Mouse (Mus musculus) left cerebral cortex, adult 18-20 months (tissue): ENCODE measurements around the gene Gm49405. TPM values are rescaled to one million over a fixed set of nuclear protein-coding genes. Genes with fewer than 3 reads are reported as not detected.
"Not testable (repeated sequence)": the region's sequence is repeated elsewhere in the genome, so short reads cannot be mapped to it uniquely, and the experiment has no call there.

Experiments
- DNase-seq, 2 experiments: peaks; one replicate each; pipeline ENCODE4 v3.0.0; 2021 to 2022; ENCODE audit warnings: low spot score in 2 of 2, mixed read lengths in 1 of 2
- long read RNA-seq, 2 experiments: library from polyadenylated mRNA; stranded (forward); transcript quantifications; one replicate each; pipeline ENCODE4 v2.0.0; 2021
- total RNA-seq, 2 experiments: library from RNA; stranded (reverse); gene quantifications; 2 replicates each; pipeline ENCODE4 v1.2.3; 2021

The Gm49405 gene
- total RNA-seq, result 1 to 10 TPM; 1.0 to 1.5 TPM
- long read RNA-seq, experiment 1, partial matches to known transcripts, result 0 of 1 reads
- long read RNA-seq, experiment 1, other reads (novel, unspliced or antisense), result 1 of 1 reads
- long read RNA-seq, experiment 2, partial matches to known transcripts, result 0 of 2 reads
- long read RNA-seq, experiment 2, other reads (novel, unspliced or antisense), result 2 of 2 reads

GRCm38 (mm10) chr19:4000119-4000900 lies at the start of gene Gm49405, which contains the start of gene Nudt8:
Gene Gm49405 (plus strand): TSS chr19:4000626.
Gene Nudt8 (plus strand): TSS chr19:4000580.
- DNase-seq, result peak; percentile 93 to 94

- no peak for DNase-seq
Observed at GRCm38 (mm10) chr19:3951461-3951860, 49.0 kb upstream of the Gm49405 start.

GRCm38 (mm10) chr19:3952099-3952498 lies 48.3 kb upstream of the Gm49405 start:
- DNase-seq, result no peak

GRCm38 (mm10) chr19:3955033-3955432 lies 45.4 kb upstream of the Gm49405 start:
- DNase-seq, result no peak

GRCm38 (mm10) chr19:3955804-3956203 lies 44.6 kb upstream of the Gm49405 start:
- no peak for DNase-seq

GRCm38 (mm10) chr19:3957296-3958036 lies 43.0 kb upstream of the Gm49405 start:
- not testable (repeated sequence) for DNase-seq

- DNase-seq, result no peak
Observed at GRCm38 (mm10) chr19:3958470-3958869, 42.0 kb upstream of the Gm49405 start, which contains the start of gene Aldh3b3. Gene Aldh3b3 (plus strand): TSS chr19:3958645.

GRCm38 (mm10) chr19:3959030-3959429 lies 41.4 kb upstream of the Gm49405 start:
- DNase-seq, result no peak

- no peak for DNase-seq
Observed at GRCm38 (mm10) chr19:3960211-3960610, 40.2 kb upstream of the Gm49405 start.

DNA sequence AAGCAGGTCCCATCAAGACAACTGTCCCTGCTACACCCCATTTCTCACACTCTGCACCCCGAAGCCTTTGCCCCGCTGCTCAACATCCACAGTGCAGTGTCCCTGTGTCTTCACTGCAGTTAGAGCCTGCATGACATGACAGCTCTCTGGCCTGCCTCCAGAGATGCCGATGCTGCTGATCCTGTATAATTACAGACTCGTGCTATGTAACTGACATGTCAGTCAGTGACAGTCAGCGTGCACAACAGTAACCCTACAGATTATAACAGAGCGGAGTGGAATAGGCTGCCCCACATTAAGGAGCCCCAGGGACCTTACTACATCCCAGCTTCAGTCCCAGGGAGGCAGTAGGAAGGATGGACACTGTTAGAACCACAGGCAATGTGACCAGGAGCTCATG lies 38.6 kb upstream of the Gm49405 start:
- DNase-seq, result not testable (repeated sequence)

GRCm38 (mm10) chr19:3962469-3962868 lies 38.0 kb upstream of the Gm49405 start:
- no peak for DNase-seq

- DNase-seq, result no peak
Observed at GRCm38 (mm10) chr19:3964030-3964429, 36.4 kb upstream of the Gm49405 start.

DNA sequence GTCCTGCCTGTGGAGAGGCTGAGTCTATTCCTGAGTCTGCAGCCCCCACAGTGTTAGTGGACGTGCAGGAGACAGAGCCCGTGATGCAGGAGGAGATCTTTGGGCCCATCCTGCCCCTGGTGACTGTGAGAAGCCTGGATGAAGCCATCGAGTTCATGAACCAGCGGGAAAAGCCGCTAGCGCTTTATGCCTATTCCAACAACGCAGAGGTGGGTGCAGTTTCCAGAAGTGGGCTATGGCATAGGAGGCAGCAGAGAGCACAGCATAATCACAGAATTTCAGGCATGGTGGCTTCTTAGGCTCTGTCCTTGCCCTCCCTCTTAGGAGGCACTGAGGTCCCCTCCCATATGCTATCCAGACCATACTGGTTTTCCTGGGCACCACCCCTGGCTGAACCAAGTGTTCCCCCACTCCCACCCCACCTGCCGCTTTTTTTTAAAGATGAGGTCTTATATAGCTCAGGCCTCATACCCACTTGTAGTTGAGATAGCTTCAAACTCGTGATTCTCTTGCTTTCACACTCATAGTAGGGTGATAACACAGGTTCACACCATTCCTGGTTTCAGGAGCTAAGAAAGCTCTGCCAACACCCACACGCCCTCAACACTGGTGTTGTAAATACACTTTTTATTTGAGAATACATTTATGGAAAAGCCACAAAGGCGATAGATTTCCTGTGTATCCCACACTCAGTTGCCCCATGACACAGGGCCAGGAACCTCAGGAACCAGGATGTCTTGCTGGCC lies 33.9 kb upstream of the Gm49405 start:
- no peak for DNase-seq

DNA sequence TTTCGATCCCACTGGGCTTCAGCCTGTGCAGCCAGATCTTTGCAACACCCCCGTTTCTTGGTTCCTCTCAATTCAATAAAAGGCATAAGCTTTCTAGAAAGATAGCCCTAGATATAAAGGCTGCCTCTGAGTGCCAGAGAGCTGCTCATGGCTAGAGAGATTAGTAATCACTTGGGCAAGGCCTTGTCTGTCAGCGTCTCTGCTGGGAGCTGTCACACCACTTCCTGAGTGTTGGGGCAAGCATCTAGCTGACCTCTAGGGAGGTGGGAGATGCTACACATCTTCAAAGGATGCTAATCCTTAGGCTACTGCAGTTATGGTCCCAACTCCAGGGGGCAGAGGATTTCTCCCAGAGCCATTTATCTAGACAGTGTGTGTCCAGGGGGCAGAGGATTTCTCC lies 33.2 kb upstream of the Gm49405 start:
- no peak for DNase-seq

- no peak for DNase-seq
Observed at GRCm38 (mm10) chr19:3972229-3972628, 28.2 kb upstream of the Gm49405 start, which contains the start of gene Aldh3b2. Gene Aldh3b2 (plus strand): TSS chr19:3972328.

DNA sequence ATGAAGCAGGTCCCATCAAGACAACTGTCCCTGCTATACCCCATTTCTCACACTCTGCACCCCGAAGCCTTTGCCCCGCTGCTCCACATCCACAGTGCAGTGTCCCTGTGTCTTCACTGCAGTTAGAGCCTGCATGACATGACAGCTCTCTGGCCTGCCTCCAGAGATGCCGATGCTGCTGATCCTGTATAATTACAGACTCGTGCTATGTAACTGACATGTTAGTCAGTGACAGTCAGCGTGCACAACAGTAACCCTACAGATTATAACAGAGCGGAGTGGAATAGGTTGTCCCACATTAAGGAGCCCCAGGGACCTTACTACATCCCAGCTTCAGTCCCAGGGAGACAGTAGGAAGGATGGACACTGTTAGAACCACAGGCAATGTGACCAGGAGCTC lies 25.8 kb upstream of the Gm49405 start:
- DNase-seq, result not testable (repeated sequence)

DNA sequence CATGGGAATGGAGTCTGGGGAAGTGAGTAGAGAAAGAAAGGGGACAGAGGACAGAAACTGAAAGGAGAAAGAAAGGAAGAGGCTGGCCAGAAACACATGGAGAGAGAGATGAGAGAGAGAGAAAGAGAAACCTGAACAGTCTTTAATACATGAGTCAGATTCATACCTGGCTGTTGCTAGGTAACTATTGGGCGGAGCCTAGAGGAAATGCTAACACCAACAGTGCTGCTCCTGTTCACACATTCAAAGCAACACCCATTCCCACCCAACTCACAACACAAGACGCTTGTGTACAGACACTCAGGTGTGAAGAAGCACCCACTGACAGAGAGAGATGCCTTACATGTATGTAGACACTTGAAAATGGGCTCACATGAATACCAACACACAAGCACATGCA lies 24.6 kb upstream of the Gm49405 start:
- DNase-seq, result no peak

DNA sequence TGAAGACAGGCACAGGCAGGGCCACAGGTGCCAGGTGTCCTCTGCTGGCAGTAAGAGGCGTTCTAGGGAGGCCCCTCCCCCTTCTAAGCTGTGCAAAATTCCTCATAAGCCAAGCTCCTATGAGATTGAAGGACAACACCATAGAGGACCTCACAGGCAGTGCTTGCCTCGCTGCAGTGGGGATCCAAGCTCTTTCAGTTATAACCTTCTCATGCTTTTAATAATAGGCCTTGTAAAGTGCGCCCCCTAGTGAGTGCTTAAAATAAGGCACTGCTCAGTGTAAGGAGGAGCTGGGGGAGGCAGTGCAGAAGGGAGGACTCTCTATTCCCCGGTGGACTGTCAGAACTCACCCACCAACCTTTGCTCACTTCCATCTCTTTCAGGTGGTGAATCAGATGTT lies 20.1 kb upstream of the Gm49405 start:
- peak; percentile 70 to 84 for DNase-seq

GRCm38 (mm10) chr19:3980917-3981316 lies 19.5 kb upstream of the Gm49405 start:
- no peak for DNase-seq

DNA sequence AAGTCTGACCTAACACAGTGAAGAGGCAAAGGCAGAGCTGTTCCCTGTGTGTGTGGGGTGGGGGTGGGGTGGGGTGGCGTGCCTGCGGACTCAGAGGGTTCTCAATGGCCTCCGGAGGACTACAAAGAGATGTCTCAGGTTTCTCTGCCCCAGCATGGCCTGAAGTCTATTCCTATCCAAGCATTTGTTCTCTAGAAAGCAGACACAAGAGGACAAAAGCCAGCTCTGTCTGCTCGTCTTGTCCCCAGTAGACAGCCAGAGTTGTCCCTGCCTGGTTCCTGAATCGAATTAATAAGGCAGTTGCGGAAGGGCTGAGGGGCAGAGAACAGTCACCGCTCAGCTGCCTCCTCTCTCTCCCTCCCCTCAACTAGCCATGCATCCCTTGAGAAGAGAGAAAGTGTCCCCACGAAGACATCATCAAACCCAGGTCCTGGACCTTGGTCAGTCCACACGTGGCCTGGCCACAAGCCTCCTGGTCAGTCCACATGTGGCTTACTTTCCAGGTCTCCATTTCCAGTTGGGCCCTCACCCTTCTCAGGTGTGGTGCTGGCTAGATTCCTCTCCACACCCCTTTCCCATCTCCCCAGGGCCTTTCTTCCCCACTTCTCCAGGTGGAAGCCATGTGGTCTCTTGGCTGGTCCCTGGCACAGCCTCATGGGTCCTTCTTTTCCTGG lies 16.8 kb upstream of the Gm49405 start:
- DNase-seq, result no peak

GRCm38 (mm10) chr19:3985261-3985681 lies 15.2 kb upstream of the Gm49405 start:
- no peak for DNase-seq
